Mouse (Mus musculus): ENCODE measurements around the gene Aldh1b1.

DNA sequence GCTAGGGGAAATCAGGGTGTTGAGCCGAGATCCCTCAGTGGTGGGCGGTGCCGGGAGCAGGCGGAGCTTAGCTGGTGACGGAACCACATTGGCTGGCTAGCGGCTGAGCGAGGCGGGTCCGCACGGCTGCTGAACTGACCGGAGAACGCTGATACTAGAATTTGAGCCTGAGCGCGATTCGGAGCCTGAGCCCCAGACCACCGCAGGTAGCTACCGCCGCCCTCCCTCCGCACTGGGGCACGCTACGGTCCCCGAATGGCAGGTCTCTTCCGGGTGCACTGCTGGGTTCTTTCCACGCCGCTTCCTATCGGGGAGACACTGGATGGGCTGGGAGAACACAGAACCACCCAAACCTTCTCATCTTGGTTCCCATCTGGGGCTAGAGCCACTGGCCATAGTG lies at the start of gene Aldh1b1:
- TF ChIP-seq CTCF (IDR thresholded peaks at IDR 0.05; ENCODE audit: control insufficient read depth, insufficient read depth, insufficient read length) (no peak), MYOG (IDR thresholded peaks at IDR 0.05; ENCODE audit: control insufficient read depth, extremely low read depth, insufficient read length) (no peak), USF1 (IDR thresholded peaks at IDR 0.05; ENCODE audit: low read depth) (no peak), MAX (IDR thresholded peaks at IDR 0.05) (no peak), MYOD1 (IDR thresholded peaks at IDR 0.05; ENCODE audit: control insufficient read depth, insufficient read length, low read depth) (no peak), FOSL1 (IDR thresholded peaks at IDR 0.05; ENCODE audit: insufficient read depth, low read length, poor library complexity, severe bottlenecking) (no peak)
